Comparison of ENCODE assay signal across 10 mouse cellular contexts in genomic region chr2:57856524-57857107, GRCm38 (mm10).
DNase-seq lines count a peak whose midpoint lies in the region; ATAC-seq and TF ChIP-seq lines count a peak whose summit lies in the region.
"Had no signal": no experiment of that assay in that cellular context is flagged by ENCODE, and none has a peak within 500 bp of the region (broad histone marks: within the 10 kb centered on the region; RNA-seq: fewer than 3 reads in every experiment).

No protein-coding gene starts in this region.

- TF ChIP-seq CTCF in lung, adult 2 months (IDR thresholded peaks at IDR 0.05; ENCODE audit: insufficient read depth, low read length), result no peak

- H3K9me3 ChIP-seq in forebrain, embryonic 13.5 days (replicated peaks), result no peaks in the 10 kb centered on the region
- no peaks in the 10 kb centered on the region for H3K9me3 ChIP-seq in forebrain, embryonic 10.5 days
- H3K9me3 ChIP-seq in lung, embryonic 16.5 days (ENCODE audit: control insufficient read depth, low read length), result no peaks in the 10 kb centered on the region
- H3K9me3 ChIP-seq: liver, embryonic 12.5 days had no signal

- no peak overlapping the region for H3K4me2 ChIP-seq in forebrain, embryonic 13.5 days
- H3K4me2 ChIP-seq in lung, embryonic 16.5 days (ENCODE audit: low read depth, low read length), result no peak overlapping the region; the same call in 1 of the 2 replicates
- H3K4me2 ChIP-seq: liver, embryonic 12.5 days had no signal

- 0 out of 2 replicates have a peak, but pooled peaks cover 5% of the 10 kb centered on the region for H3K4me1 ChIP-seq in forebrain, embryonic 13.5 days
- H3K4me1 ChIP-seq in forebrain, embryonic 10.5 days, result peaks cover 19% of the 10 kb centered on the region
- no peaks in the 10 kb centered on the region for H3K4me1 ChIP-seq in lung, embryonic 16.5 days (replicated peaks; ENCODE audit: control insufficient read depth, insufficient read depth, low read length)
- no peaks in the 10 kb centered on the region for H3K4me1 ChIP-seq in lung, adult 2 months (ENCODE audit: control insufficient read depth, insufficient read depth, low read length)
- H3K4me1 ChIP-seq: liver, embryonic 12.5 days had no signal

- DNase-seq in forebrain, embryonic 10.5 days (ENCODE audit: extremely low spot score, low spot score), result no peak
- DNase-seq in lung, adult 2 months, result no peak
- DNase-seq in heart, adult 18-20 months, result peak; percentile 56 to 67
- peak; percentile 5 for DNase-seq in lung, postnatal 14 days
- DNase-seq in MN1 (ENCODE audit: low spot score), result no peak
- DNase-seq: adrenal gland, postnatal 14 days had no signal

- 74% methylated on average over 14 of the region's 14 CpGs for WGBS in forebrain, embryonic 13.5 days
- 85% methylated on average over 14 of the region's 14 CpGs for WGBS in forebrain, embryonic 10.5 days
- 49% methylated on average over 14 of the region's 14 CpGs for WGBS in lung, embryonic 16.5 days
- WGBS in lung, adult 2 months, result 50% methylated on average over 14 of the region's 14 CpGs

- no peaks in the 10 kb centered on the region for H3K36me3 ChIP-seq in forebrain, embryonic 13.5 days (ENCODE audit: poor library complexity, severe bottlenecking)
- H3K36me3 ChIP-seq in forebrain, embryonic 10.5 days (replicated peaks), result no peaks in the 10 kb centered on the region
- no peaks in the 10 kb centered on the region for H3K36me3 ChIP-seq in lung, embryonic 16.5 days (ENCODE audit: control insufficient read depth, insufficient read depth, low read length)
- H3K36me3 ChIP-seq: liver, embryonic 12.5 days had no signal

- H3K9ac ChIP-seq in forebrain, embryonic 13.5 days, result no peak overlapping the region
- H3K9ac ChIP-seq in lung, embryonic 16.5 days (ENCODE audit: low read length), result no peak overlapping the region
- H3K9ac ChIP-seq: liver, embryonic 12.5 days had no signal

- H3K27ac ChIP-seq in forebrain, embryonic 13.5 days, result no peak overlapping the region
- no peak overlapping the region for H3K27ac ChIP-seq in forebrain, embryonic 10.5 days
- no peak overlapping the region for H3K27ac ChIP-seq in lung, embryonic 16.5 days (ENCODE audit: low read length)
- H3K27ac ChIP-seq: liver, embryonic 12.5 days had no signal

- H3K4me3 ChIP-seq in forebrain, embryonic 13.5 days, result no peak overlapping the region
- H3K4me3 ChIP-seq in forebrain, embryonic 10.5 days, result no peak overlapping the region
- no peak overlapping the region for H3K4me3 ChIP-seq in lung, embryonic 16.5 days (ENCODE audit: low read length)
- no peak overlapping the region for H3K4me3 ChIP-seq in lung, adult 2 months (replicated peaks; ENCODE audit: extremely low read depth, low read depth, low read length)
- H3K4me3 ChIP-seq: liver, embryonic 12.5 days had no signal

- no peaks in the 10 kb centered on the region for H3K27me3 ChIP-seq in forebrain, embryonic 13.5 days
- no peaks in the 10 kb centered on the region for H3K27me3 ChIP-seq in forebrain, embryonic 10.5 days (ENCODE audit: poor library complexity, severe bottlenecking)
- H3K27me3 ChIP-seq in lung, embryonic 16.5 days (ENCODE audit: control insufficient read depth, insufficient read depth, low read depth, low read length), result no peaks in the 10 kb centered on the region
- H3K27me3 ChIP-seq: liver, embryonic 12.5 days had no signal

- ATAC-seq in forebrain, embryonic 13.5 days, result 0 out of 2 replicates have a peak, but pooled peaks have one; percentile 48
- ATAC-seq in lung, embryonic 16.5 days (ENCODE audit: low read depth), result peak; percentile 70; the same call in 1 of the 2 replicates
- no peak for ATAC-seq in activated CD4-positive, CD25-positive, alpha-beta regulatory T cell, adult 4 months
- ATAC-seq: liver, embryonic 12.5 days had no signal

- TF ChIP-seq POLR2A in lung, adult 2 months (IDR thresholded peaks at IDR 0.05; ENCODE audit: borderline replicate concordance, extremely low read depth, low read depth, low read length), result no peak

Comparison
In these comparisons a context has a peak if more than half of its experiments do, and no peak if none do; other contexts are left out.
1. DNase-seq: peak in heart, adult 18-20 months (2 of 2) and lung, postnatal 14 days (single experiment); none in forebrain, embryonic 10.5 days (single experiment), lung, adult 2 months (single experiment) and MN1 (single experiment).